Mouse (Mus musculus) hindbrain, embryonic 11.5 days (tissue): ENCODE data around the gene Btf3l4. TPM values are rescaled to one million over a fixed set of nuclear protein-coding genes. Genes with fewer than 3 reads are reported as not detected.
A peak's percentile ranks its signal among the peaks of the same experiment; 100 is the strongest.

Experiments used
- ATAC-seq: fragments of 200-750 bp; cut with Nextera tagmentation; 2 replicates; pipeline ENCODE4 v1.8.0; 2017; ENCODE audit warnings: mild to moderate bottlenecking, moderate TSS enrichment, moderate library complexity; ENCODE audit not compliant: low FRiP score
- DNase-seq: peaks from one replicate; pipeline ENCODE4 v3.0.0-alpha.2; 2015; ENCODE audit warnings: low spot score
- H3K27ac ChIP-seq: fragments of 300-500 bp; sonication (generic); 2 replicates; pipeline ENCODE4 v1.5.1; 2014; ENCODE audit warnings: mild to moderate bottlenecking, low read depth, low read length
- H3K27me3 ChIP-seq: fragments of 300-500 bp; sonication (generic); 2 replicates; pipeline ENCODE4 v1.6.1; 2014; ENCODE audit warnings: mild to moderate bottlenecking, low read length, moderate library complexity, mixed read lengths; ENCODE audit not compliant: control insufficient read depth, insufficient read depth
- H3K36me3 ChIP-seq: fragments of 300-500 bp; sonication (generic); 2 replicates; pipeline ENCODE4 v1.6.1; 2014; ENCODE audit warnings: mild to moderate bottlenecking, low read length, moderate library complexity, mixed read lengths; ENCODE audit not compliant: control insufficient read depth, insufficient read depth
- H3K4me1 ChIP-seq: fragments of 300-500 bp; sonication (generic); replicated peaks from 2 replicates; pipeline ENCODE4 v1.6.1; 2014; ENCODE audit warnings: low read length, mixed read lengths; ENCODE audit not compliant: control insufficient read depth, insufficient read depth
- H3K4me2 ChIP-seq: fragments of 300-500 bp; sonication (generic); replicated peaks from 2 replicates; pipeline ENCODE4 v1.6.1; 2014; ENCODE audit warnings: mild to moderate bottlenecking, low read depth, low read length
- H3K4me3 ChIP-seq: fragments of 300-500 bp; sonication (generic); 2 replicates; pipeline ENCODE4 v1.5.1; 2014; ENCODE audit warnings: low read depth, low read length
- H3K9ac ChIP-seq: fragments of 300-500 bp; sonication (generic); 2 replicates; pipeline ENCODE4 v1.6.1; 2014; ENCODE audit warnings: low read depth, low read length
- H3K9me3 ChIP-seq: fragments of 300-500 bp; sonication (generic); 2 replicates; pipeline ENCODE4 v1.6.1; 2016; ENCODE audit warnings: low read length; ENCODE audit not compliant: control insufficient read depth
- WGBS: fragments of 180-500 bp; shearing (Covaris S2); extraction: QIAGEN DNeasy Blood & Tissue Kit; methylation state at CpG from one replicate; pipeline ENCODE4 v1.1.7; 2014; 5-methylcytosine and 5-hydroxymethylcytosine counted together
- polyA plus RNA-seq: library from polyadenylated mRNA; unstranded; fragments of >200 nt; fragmentation: Nextera tagmentation; extraction: Ambion mirVana; gene quantifications from 2 replicates; pipeline ENCODE4 v1.2.1, GENCODE M21; 2014

Gene Btf3l4
- polyA plus RNA-seq, 1 experiment from 2014 or later: 251 TPM

DNA sequence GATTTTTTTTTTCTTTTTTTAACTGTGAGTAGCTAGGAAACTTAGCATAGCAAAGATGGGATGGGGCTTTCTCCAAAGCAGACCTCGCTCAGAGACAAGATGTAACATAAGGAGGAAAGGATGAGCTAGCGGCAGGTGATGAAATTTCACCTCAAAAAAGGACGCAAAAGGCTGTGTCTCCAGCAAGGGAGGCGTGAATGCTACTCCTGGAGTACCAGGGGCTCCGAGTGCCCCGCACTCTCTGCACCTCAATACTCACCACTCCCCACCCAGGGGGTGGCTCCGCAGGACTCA, 53.7 kb downstream of the Btf3l4 start:
- Histone ChIP-seq H3K27me3 (no peaks in the 10 kb centered on the region), H3K4me2 (peak overlapping the region; percentile 57), H3K4me1 (no peaks in the 10 kb centered on the region), H3K36me3 (no peaks in the 10 kb centered on the region), H3K9ac (peak overlapping the region; percentile 98), H3K4me3 (peak overlapping the region; percentile 90), H3K9me3 (no peaks in the 10 kb centered on the region), H3K27ac (peak overlapping the region; percentile 96)
- ATAC-seq (no peak), DNase-seq (no peak)
- WGBS: 2% methylated on average over 7 of the region's 7 CpGs

DNA sequence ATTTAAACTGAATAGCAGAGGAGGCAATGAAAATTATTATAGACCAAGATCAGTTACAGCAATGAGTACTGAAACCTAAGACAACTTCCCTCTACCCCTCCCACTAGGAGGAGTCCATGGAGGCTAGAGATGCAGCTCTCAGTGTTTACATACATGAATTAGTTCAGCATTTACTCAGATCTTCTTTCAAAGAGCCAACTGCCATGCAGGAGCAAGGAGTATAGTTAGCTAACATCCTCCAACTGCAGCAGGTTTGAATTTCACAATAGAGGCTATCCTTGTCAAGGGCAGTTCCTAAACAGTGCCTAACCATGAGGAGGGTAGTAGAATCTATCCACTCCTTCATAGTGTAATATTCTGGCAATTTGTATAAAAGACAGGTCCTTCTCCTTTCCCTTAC, 64.9 kb downstream of the Btf3l4 start:
- Histone ChIP-seq H3K36me3 (no peaks in the 10 kb centered on the region), H3K9me3 (no peaks in the 10 kb centered on the region), H3K27ac (no peak overlapping the region), H3K4me2 (no peak overlapping the region), H3K4me1 (no peaks in the 10 kb centered on the region), H3K4me3 (no peak overlapping the region), H3K27me3 (no peaks in the 10 kb centered on the region), H3K9ac (no peak overlapping the region)
- ATAC-seq: no peak
- no peak for DNase-seq

Other genes starting within 250 kb of the Btf3l4 start
- 19.4 and 19.5 TPM in 2 replicates for gene Cc2d1b, start 213.7 kb downstream of the Btf3l4 start, polyA plus RNA-seq
- 1.3 and 2.0 TPM in 2 replicates for gene 3110021N24Rik, start 114.0 kb downstream of the Btf3l4 start, polyA plus RNA-seq
- gene Zfyve9, start 52.8 kb downstream of the Btf3l4 start, polyA plus RNA-seq: 3.5 and 8.4 TPM in 2 replicates
- gene Txndc12, start 987 bp upstream of the Btf3l4 start, polyA plus RNA-seq: 111 and 115 TPM in 2 replicates
- 40.5 and 44.1 TPM in 2 replicates for gene Kti12, start 14.2 kb upstream of the Btf3l4 start, polyA plus RNA-seq
- 1.5 and 3.3 TPM in 2 replicates for gene A730015C16Rik, start 15.0 kb upstream of the Btf3l4 start, polyA plus RNA-seq
- gene Rab3b, start 45.4 kb upstream of the Btf3l4 start, polyA plus RNA-seq: 35.3 and 36.4 TPM in 2 replicates
- 74.4 and 82.5 TPM in 2 replicates for gene Nrd1, start 167.0 kb upstream of the Btf3l4 start, polyA plus RNA-seq